Mouse (Mus musculus) large intestine, adult 2 months (tissue): ENCODE measurements at regions not wholly inside any gene's neighbourhood (a gene's known extent, or its start where the extent isn't known, plus 50 kb on each side); places are given as distances from the start of the nearest gene placed in this dataset.

Source experiments
- DNase-seq: peaks from one replicate; pipeline ENCODE4 v3.0.0-alpha.2; 2012; ENCODE audit warnings: low read depth, low spot score
- WGBS: fragments of 180-500 bp; shearing (Covaris S2); methylation state at CpG from one replicate; pipeline ENCODE4 v1.1.7; 2018; 5-methylcytosine and 5-hydroxymethylcytosine counted together

DNA sequence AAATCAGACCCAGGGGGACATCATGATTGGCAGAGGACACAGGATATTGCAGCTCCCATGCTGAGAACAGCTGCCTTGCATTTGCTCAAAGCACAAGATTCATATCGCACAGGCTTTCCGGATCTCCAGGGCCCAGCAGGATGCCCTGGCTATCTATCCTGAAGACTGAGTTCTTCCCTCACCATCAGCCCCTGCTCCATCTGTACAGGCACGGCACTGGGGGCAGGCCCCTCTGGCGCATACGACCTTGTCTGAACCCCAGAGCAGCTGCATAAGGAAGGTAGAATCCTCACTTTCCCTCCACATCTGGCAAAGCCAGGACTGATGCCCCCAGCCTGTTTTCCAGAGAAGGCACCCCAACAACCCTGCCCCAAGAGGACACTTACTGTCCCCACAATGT is 266.8 kb downstream of the Tns1 start:
- no peak for DNase-seq
- WGBS = 91% methylated on average over 5 of the region's 5 CpGs

GRCm38 (mm10) chr1:73856811-73857210 is 267.4 kb downstream of the Tns1 start:
- DNase-seq = no peak
- 90% methylated on average over 7 of the region's 7 CpGs for WGBS

DNA sequence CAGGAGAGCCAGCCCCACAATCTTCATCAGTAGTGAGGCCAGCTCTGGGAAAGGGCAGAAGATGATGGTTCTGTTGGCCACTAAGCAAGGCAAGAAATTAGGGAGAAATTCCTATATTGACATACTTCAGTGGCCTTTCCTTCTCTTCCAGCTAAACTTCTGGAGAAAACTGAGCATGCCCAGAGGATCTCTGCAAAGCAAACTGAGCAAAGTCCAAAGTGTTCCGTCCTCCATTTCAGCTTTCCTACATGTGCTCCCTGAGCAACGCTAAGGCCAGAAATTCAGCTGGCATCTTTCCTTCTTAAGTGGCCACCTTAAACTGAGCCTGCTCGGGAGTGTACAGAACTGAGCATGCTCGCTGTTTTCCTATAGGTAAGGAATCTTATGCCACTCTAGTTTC is 268.9 kb downstream of the Tns1 start:
- no peak for DNase-seq
- WGBS = 56% methylated on average over 4 of the region's 4 CpGs

- no peak for DNase-seq
- 93% methylated on average over 11 of the region's 11 CpGs for WGBS
Measured at GRCm38 (mm10) chr1:73853851-73854250, 270.4 kb downstream of the Tns1 start.

- DNase-seq = peak; percentile 57
- 45% methylated on average over 11 of the region's 11 CpGs for WGBS
Measured at GRCm38 (mm10) chr1:73850173-73851014, 273.9 kb downstream of the Tns1 start.

DNA sequence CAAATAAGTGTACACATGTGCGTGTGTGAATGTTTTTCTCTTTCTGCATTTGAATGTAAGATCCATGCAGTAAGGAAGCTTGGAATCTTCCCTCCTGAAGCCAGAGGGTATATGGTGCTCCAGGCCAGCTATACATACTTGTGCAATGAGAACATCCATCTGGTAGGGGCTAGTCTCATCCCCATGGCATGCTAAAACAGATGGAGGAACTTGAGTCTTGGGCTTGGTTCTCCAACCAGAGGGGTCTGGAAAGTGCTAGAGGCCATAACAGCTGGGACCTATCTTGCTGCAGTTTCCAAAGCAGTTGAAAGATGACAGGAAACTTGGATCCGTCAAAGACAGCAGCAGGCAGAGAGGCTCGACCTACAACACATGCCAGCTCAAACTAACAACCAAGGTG is 275.9 kb downstream of the Tns1 start:
- 75% methylated on average over 3 of the region's 3 CpGs for WGBS
- DNase-seq = no peak

DNA sequence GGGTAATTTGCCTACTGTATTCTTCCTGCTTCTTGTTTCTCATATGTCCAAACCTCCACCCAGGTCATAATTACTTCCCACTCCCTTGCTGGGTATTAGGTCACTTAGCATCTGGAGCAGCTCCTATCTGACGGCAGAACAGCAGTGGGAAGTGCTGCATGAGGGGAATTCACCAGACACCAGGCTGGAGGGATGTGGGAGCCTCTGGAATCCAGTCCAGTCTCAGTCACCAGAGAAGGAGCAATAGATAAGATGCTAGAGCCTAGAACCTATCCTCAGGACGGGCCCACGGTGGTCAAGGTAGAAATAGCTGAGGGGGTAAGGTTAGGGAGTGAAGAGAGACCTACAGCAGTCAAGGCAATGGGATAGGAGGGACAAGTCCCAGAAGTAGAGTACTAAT is 277.1 kb downstream of the Tns1 start:
- DNase-seq = no peak
- 71% methylated on average over 3 of the region's 3 CpGs for WGBS

DNA sequence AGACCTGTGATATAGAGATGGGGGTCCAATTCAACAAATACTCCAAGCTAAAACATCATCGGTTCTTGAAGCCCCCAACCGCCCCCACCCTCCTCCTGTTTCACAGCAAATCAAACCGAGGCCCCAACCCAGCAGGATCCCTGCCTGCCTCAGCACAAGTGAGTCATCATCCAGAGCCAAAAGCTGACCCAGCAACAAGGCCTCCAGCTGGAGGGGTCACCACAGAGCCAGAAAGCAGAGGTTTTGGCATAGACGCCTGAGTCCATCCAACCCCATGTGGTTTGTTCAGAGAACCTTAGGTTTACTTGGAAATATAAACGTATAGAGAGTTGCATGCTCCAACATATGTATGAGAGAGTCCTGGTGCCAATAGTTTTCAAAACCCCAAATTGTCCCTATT is 279.1 kb downstream of the Tns1 start:
- no peak for DNase-seq
- 69% methylated on average over 5 of the region's 5 CpGs for WGBS

- WGBS = 17% methylated on average over 3 of the region's 3 CpGs
- peak; percentile 22 for DNase-seq
Measured at GRCm38 (mm10) chr1:73844574-73844973, 279.7 kb downstream of the Tns1 start.

DNA sequence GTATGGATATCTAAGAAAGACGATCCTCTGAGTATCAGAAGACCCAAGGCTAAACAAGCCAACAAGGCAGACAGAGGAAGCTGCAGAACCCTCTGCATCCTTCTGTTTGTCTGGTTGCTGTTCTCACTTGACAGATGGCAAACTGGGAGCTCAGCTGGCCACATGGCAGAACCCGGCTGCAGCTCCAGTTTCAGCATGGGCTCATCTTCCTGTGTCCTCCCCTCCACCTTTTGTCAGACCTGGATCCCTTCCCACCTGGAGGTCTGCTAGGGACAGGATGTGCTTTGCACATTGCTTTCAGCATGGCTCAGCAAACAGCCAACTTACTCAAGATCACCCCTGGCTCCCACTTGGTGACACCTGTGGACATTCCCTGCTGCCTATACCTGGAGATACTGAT is 284.9 kb downstream of the Tns1 start:
- 68% methylated on average over 2 of the region's 2 CpGs for WGBS
- no peak for DNase-seq

DNA sequence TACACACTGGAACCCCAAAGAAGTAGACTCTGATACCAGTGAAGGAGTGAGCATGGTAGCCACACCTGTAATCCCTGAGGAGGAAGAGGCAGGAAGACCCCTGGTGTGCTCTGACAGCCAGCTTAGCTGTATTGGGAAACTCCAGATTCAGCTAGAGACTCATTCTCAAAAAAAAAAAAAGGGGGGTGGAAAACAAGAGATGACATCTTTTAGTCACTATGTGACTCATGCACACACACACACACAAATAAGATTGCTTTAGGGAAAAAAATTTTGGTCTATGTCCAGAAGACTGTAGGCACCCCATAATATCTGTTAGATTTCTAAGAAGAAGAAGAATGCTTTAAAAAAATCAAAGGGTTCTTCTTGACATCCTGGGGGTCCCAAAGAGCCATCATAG is 287.6 kb downstream of the Tns1 start:
- DNase-seq = no peak

- no peak for DNase-seq
- 91% methylated on average over 1 of the region's 1 CpGs for WGBS
Measured at GRCm38 (mm10) chr1:73834566-73834965, 289.7 kb downstream of the Tns1 start.

DNA sequence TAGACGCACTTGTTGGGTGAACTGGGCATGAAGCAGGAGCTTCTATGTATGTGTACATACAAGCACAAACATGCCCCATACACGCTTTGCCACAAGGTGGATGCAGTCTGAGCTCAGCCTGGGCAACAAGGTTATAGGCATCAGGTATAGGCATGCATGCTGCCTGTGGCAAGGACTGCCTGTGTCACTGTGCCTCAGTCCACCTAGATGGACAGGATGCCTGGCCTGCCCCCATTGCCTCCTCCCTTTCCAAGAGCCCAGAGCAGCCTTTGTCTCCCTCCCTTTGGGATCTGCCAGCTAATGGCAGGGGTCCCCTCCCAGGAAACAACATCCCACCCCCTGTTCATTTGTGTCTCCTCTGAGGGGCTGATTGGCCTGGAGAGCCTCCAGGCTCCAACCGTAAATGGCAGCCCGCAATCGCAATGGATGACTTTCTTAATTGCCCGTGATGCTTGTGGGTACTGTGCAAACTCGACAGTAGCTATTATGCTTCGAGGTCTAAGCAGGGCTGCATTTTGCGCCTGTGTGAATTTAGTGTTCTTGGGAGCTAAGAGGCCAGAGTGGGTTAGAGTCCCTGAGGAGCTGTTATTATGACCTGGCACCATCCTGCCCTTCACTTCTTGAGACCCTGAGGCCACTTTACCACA is 293.6 kb downstream of the Tns1 start:
- 55% methylated on average over 9 of the region's 9 CpGs for WGBS
- DNase-seq = no peak

- WGBS = 51% methylated on average over 10 of the region's 10 CpGs
Measured at GRCm38 (mm10) chr1:73828996-73829395, 295.3 kb downstream of the Tns1 start.

GRCm38 (mm10) chr1:73826243-73826930 is 297.9 kb downstream of the Tns1 start:
- 44% methylated on average over 15 of the region's 15 CpGs for WGBS
- DNase-seq = peak; percentile 33

More at GRCm38 (mm10) chr1:73828996-73829395, 295.3 kb downstream of the Tns1 start:
- DNase-seq = no peak

- WGBS = 65% methylated on average over 8 of the region's 8 CpGs
- no peak for DNase-seq
Measured at GRCm38 (mm10) chr1:73824406-73825184, 299.7 kb downstream of the Tns1 start.

GRCm38 (mm10) chr1:73823726-73824125 is 300.5 kb downstream of the Tns1 start:
- WGBS = 74% methylated on average over 10 of the region's 10 CpGs
- DNase-seq = no peak

GRCm38 (mm10) chr1:73822616-73823015 is 301.6 kb downstream of the Tns1 start:
- 66% methylated on average over 6 of the region's 6 CpGs for WGBS

GRCm38 (mm10) chr1:73820701-73821100 is 303.5 kb downstream of the Tns1 start:
- no peak for DNase-seq
- 55% methylated on average over 7 of the region's 7 CpGs for WGBS

More at GRCm38 (mm10) chr1:73822616-73823015, 301.6 kb downstream of the Tns1 start:
- no peak for DNase-seq

GRCm38 (mm10) chr1:73807206-73807605 is 317.0 kb downstream of the Tns1 start:
- WGBS = 82% methylated on average over 3 of the region's 3 CpGs
- no peak for DNase-seq
